Mouse (Mus musculus) lung, adult 2 months (tissue): ENCODE data around the gene Med7.

ENCODE experiments used
- CTCF ChIP-seq: fragments of 200-500 bp; IDR thresholded peaks from 2 replicates; pipeline ENCODE4 v1.5.1; 2011; ENCODE audit warnings: mild to moderate bottlenecking, low read length, control low read depth; ENCODE audit not compliant: insufficient read depth
- POLR2A ChIP-seq: fragments of 200-500 bp; IDR thresholded peaks from 2 replicates; pipeline ENCODE4 v1.6.1; 2011; ENCODE audit warnings: low read depth, mild to moderate bottlenecking, control low read depth, low read length, borderline replicate concordance; ENCODE audit errors: extremely low read depth

DNA sequence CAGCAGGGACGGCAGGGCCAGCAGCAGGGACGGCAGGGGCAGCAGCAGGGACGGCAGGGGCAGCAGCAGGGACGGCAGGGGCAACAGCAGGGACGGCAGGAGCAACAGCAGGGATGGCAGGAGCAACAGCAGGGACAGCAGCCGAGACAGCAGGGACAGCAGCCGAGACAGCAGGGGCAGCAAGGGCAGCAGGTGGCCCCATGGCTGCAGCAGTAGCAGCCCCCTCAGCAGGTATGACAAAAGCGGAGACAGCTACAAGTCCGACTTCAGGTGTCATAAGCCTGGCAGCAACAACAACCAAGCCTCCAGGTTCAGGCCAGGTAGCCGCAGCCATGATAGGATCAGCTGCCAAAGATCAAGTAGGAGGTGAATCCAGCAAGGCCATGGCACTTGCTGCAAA, 30.0 kb upstream of the Med7 start:
- TF ChIP-seq CTCF: no peak
- no peak for TF ChIP-seq POLR2A
